Mouse (Mus musculus) thymus, adult 18-20 months (tissue): ENCODE measurements around the gene Psmb7.

ENCODE experiments used
- DNase-seq, 2 experiments: peaks; one replicate each; pipeline ENCODE4 v3.0.0; 2022; ENCODE audit warnings: mixed read lengths in 2 of 2

The Psmb7 gene

GRCm38 (mm10) chr2:38542366-38542765 lies 101.5 kb downstream of the Psmb7 start:
- DNase-seq, result no peak

- no peak for DNase-seq
Observed at GRCm38 (mm10) chr2:38541570-38541969, 102.3 kb downstream of the Psmb7 start.

- no peak for DNase-seq
Observed at GRCm38 (mm10) chr2:38541101-38541500, 102.8 kb downstream of the Psmb7 start.

GRCm38 (mm10) chr2:38540666-38541065 lies 103.2 kb downstream of the Psmb7 start:
- DNase-seq, result no peak

GRCm38 (mm10) chr2:38539677-38540076 lies 104.2 kb downstream of the Psmb7 start:
- DNase-seq, result no peak
